Mouse (Mus musculus) myocyte (in vitro differentiated cells): Measurements from ENCODE around the gene Trp73. TPM values are rescaled to one million over a fixed set of nuclear protein-coding genes. Genes with fewer than 3 reads are reported as not detected.
A peak's percentile ranks its signal among the peaks of the same experiment; 100 is the strongest.

Experiments used
- H3K27me3 ChIP-seq: one replicate; pipeline ENCODE4 v1.6.1; 2011; ENCODE audit not compliant: control insufficient read depth, insufficient read depth, insufficient read length
- H3K36me3 ChIP-seq: one replicate; pipeline ENCODE4 v1.6.1; 2011; ENCODE audit not compliant: control insufficient read depth, insufficient read depth
- H3K4me2 ChIP-seq: one replicate; pipeline ENCODE4 v1.6.1; 2011; ENCODE audit warnings: low read depth, control low read depth
- H3K4me3 ChIP-seq: one replicate; pipeline ENCODE4 v1.5.1; 2011; ENCODE audit warnings: mild to moderate bottlenecking, control low read depth, moderate library complexity
- H3K79me2 ChIP-seq: one replicate; pipeline ENCODE4 v1.6.1; 2011; ENCODE audit not compliant: control insufficient read depth, insufficient read depth
- H3ac ChIP-seq: one replicate; pipeline ENCODE4 v1.6.1; 2011; ENCODE audit not compliant: control insufficient read depth, insufficient read length
- CEBPB ChIP-seq: IDR thresholded peaks from 2 replicates; pipeline ENCODE4 v1.6.1; 2011; ENCODE audit warnings: mild to moderate bottlenecking, moderate library complexity; ENCODE audit not compliant: poor library complexity, insufficient read depth, severe bottlenecking
- E2F4 ChIP-seq: IDR thresholded peaks from one replicate; pipeline ENCODE4 v1.6.1; 2011; ENCODE audit warnings: mild to moderate bottlenecking, control low read depth, moderate library complexity; ENCODE audit not compliant: insufficient read depth
- MAX ChIP-seq: IDR thresholded peaks from one replicate; pipeline ENCODE4 v1.6.1; 2011; ENCODE audit warnings: low read depth, mild to moderate bottlenecking, control low read depth
- MYOD1 ChIP-seq, 3 experiments: IDR thresholded peaks; one replicate each; pipeline ENCODE4 v1.6.1; 2011; ENCODE audit warnings: control low read depth in 2 of 3, low read depth in 2 of 3, mild to moderate bottlenecking in 2 of 3, moderate library complexity in 1 of 3; ENCODE audit not compliant: insufficient read length in 2 of 3, control insufficient read depth in 1 of 3
- MYOG ChIP-seq, 3 experiments: IDR thresholded peaks; one replicate each; pipeline ENCODE4 v1.6.1; 2011; ENCODE audit warnings: control low read depth in 2 of 3, low read depth in 2 of 3, mild to moderate bottlenecking in 2 of 3; ENCODE audit not compliant: insufficient read length in 2 of 3, control insufficient read depth in 1 of 3, insufficient read depth in 1 of 3
- POLR2A ChIP-seq: IDR thresholded peaks from one replicate; pipeline ENCODE4 v1.6.1; 2011; ENCODE audit warnings: low read depth, mild to moderate bottlenecking, control low read depth, moderate library complexity; ENCODE audit not compliant: insufficient read length
- POLR2AphosphoS2 ChIP-seq: IDR thresholded peaks from one replicate; pipeline ENCODE4 v1.6.1; 2011; ENCODE audit warnings: low read depth, control low read depth; ENCODE audit not compliant: insufficient read length
- REST ChIP-seq: IDR thresholded peaks from one replicate; pipeline ENCODE4 v1.6.1; 2011; ENCODE audit warnings: mild to moderate bottlenecking, control low read depth, moderate library complexity; ENCODE audit not compliant: insufficient read depth, insufficient read length
- SRF ChIP-seq: IDR thresholded peaks from one replicate; pipeline ENCODE4 v1.6.1; 2011; ENCODE audit warnings: low read depth; ENCODE audit not compliant: control insufficient read depth, insufficient read length
- TCF12 ChIP-seq: IDR thresholded peaks from one replicate; pipeline ENCODE4 v1.6.1; 2011; ENCODE audit warnings: mild to moderate bottlenecking, control low read depth; ENCODE audit not compliant: poor library complexity, insufficient read depth, severe bottlenecking
- TCF3 ChIP-seq: IDR thresholded peaks from one replicate; pipeline ENCODE4 v1.6.1; 2011; ENCODE audit warnings: low read depth, control low read depth; ENCODE audit not compliant: insufficient read length
- USF1 ChIP-seq: IDR thresholded peaks from one replicate; pipeline ENCODE4 v1.6.1; 2011; ENCODE audit warnings: low read depth, mild to moderate bottlenecking, control low read depth, moderate library complexity
- polyA plus RNA-seq: library from polyadenylated mRNA; unstranded; fragments of >200 nt; fragmentation: generic; extraction: Trizol; gene quantifications from one replicate; pipeline ENCODE4 v1.2.1, GENCODE M21; 2012; ENCODE audit warnings: missing spikeins

Trp73 gene
- polyA plus RNA-seq, 1 experiment: not detected

DNA sequence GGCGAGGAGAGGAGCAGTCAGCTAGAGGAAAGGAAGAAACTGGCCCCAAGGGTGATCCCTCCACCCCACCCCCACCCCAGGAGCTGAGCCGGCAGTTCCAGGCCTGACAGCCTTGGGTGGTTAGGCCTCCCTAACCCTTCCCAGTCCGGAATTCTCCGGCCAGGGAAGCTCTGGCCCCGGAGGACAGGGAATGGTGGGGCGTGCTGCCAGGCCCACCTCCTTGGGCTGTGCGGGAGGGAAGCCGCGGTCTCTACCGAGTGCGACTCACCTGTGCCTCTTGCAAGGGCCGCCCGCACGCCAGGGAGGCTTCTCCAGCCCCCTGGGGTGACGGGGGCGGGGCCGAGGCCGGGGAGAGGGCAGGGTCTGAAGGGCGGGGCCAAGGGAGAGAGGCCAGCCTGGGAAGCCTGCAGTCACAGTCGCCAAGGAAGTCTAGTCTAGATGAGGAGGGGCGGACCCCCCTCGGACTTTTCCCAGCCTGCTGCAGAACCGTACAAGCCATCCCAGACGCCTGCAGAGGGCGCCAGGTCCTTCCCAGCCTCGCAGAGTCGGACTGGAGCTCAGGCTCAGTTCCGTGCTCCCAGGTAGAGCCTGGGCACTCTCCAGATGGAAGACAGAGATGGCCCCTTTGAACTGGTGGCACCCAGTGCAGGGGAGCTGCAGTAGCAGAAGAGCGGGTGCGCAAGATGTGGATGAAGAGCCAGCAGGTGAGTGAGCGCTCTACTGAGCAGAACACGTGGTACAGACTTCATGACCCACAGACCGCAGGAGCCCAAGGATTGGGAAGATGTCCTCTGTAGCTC, 114.2 kb downstream of the Trp73 start, which contains the start of gene Smim1:
Smim1 (minus strand) TSS at position 590 of the 800 bp plus-strand sequence.
- peaks cover 27% of the 10 kb centered on the region for H3K27me3 ChIP-seq
- TF ChIP-seq TCF12: no peak
- no peak for TF ChIP-seq USF1
- H3K4me3 ChIP-seq: no peak within 1 kb of the TSS
- no peak within 1 kb of the TSS for H3ac ChIP-seq
- H3K79me2 ChIP-seq: no peaks in the 10 kb centered on the region
- H3K36me3 ChIP-seq: no peaks in the 10 kb centered on the region
- H3K4me2 ChIP-seq: peak within 1 kb of the TSS; percentile 48

DNA sequence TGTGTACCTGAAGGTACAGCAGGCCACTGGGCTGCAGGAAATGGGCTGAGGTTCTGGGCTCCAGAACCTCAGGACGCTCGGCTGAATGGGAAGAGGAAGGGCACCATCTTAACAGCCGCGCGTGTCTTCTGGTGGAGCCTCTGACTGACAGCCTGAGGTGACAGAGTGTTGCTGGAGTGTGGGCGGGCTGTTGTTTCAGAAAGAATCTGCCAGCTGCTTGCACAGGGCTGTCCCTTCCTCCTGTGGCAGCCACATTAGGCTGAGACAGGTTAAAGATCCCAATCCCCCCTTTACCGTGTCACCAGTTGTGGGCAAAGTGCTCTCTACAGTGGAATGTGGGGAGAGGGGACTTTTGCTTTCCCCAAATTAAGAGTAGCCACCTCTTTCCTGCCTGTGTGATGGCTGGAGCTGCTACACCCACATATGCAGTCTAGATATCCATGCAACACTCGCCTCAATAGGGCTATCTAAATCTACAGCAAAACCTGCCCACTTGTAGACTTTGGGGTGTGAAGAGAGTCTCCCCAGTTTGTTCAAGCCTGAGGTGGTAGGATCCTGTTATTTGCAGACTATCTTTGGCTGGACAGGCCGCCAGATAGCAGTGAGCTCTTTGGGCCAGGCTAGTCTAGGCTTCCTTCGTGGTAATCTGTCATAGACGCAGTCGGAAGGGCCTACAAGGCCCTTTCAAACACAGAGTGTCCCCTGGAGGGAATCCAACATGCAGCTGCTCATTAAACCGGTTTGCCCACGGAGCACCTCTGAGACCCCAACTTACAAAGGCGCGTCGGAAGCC, 115.1 kb downstream of the Trp73 start:
- H3K36me3 ChIP-seq: peaks cover 2% of the 10 kb centered on the region
- H3ac ChIP-seq: no peak overlapping the region
- H3K79me2 ChIP-seq: no peaks in the 10 kb centered on the region
- peaks cover 18% of the 10 kb centered on the region for H3K27me3 ChIP-seq
- peak overlapping the region; percentile 48 for H3K4me2 ChIP-seq
- TF ChIP-seq MAX: no peak
- TF ChIP-seq TCF12: no peak
- no peak for TF ChIP-seq CEBPB
- TF ChIP-seq MYOD1 (IDR thresholded peaks at IDR 0.05; ENCODE audit: control insufficient read depth in 1 of 3, insufficient read length in 2 of 3, low read depth in 2 of 3): peak in 1 of 3 experiments; percentile 31
- TF ChIP-seq SRF: no peak
- no peak overlapping the region for H3K4me3 ChIP-seq

DNA sequence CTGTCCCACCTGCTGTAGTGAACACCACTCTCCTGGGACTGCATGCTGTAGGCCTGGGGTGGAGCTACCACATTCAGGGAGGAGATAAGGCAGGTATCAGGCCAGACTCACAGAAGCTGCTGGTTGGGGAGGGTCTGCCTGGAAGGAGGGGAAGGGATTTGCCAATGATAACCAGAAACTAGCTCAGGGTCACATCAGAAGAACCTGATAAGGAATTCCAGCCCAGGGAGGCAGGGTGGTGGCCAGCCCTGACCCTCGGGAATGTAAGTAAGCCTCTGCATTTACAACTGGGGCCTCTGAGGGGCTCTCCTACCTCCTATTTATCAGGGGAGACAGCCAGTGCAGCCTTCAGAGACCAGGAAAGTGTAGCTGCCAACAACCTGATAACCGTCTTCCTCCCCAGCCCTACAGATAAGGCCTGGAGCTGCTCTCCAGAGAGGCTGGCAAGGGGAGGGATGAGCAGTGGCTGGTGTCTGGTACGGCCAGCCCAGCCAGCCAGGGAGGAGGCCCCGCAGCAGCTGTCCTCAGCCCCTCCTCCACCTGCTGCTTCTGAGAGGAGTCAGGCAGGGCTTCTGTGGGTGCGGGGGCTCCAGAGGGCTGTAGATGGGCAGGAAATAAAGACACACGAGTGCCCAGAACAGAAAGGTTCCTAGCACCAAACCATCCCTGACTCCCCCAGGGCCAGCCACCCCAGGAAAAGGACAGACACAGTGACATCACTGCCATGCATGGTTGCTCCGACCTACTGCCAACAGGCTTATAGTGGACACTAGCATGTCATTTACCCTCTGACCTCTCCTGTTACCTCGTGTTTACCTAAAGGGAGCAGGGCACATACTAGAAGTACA, 116.0 kb downstream of the Trp73 start:
- Histone ChIP-seq H3K79me2 (no peaks in the 10 kb centered on the region), H3K27me3 (peaks cover 14% of the 10 kb centered on the region), H3ac (no peak overlapping the region), H3K36me3 (peaks cover 8% of the 10 kb centered on the region), H3K4me3 (no peak overlapping the region), H3K4me2 (peak overlapping the region; percentile 24)
- TF ChIP-seq CEBPB (no peak), MYOG (IDR thresholded peaks at IDR 0.05; ENCODE audit: control insufficient read depth in 1 of 3, insufficient read depth in 1 of 3, insufficient read length in 2 of 3, low read depth in 2 of 3) (peak in 2 of 3 experiments; percentile 51 to 82), MYOD1 (IDR thresholded peaks at IDR 0.05; ENCODE audit: control insufficient read depth in 1 of 3, insufficient read length in 2 of 3, low read depth in 2 of 3) (peak in 1 of 3 experiments; percentile 78)

GRCm38 (mm10) chr4:154022844-154023243, 117.2 kb downstream of the Trp73 start:
- no peaks in the 10 kb centered on the region for H3K79me2 ChIP-seq
- no peak overlapping the region for H3K4me3 ChIP-seq
- no peak overlapping the region for H3ac ChIP-seq
- TF ChIP-seq POLR2AphosphoS2 (peak; percentile 33), USF1 (no peak)
- H3K27me3 ChIP-seq: peaks cover 13% of the 10 kb centered on the region
- H3K4me2 ChIP-seq: no peak overlapping the region
- H3K36me3 ChIP-seq: peaks cover 14% of the 10 kb centered on the region

DNA sequence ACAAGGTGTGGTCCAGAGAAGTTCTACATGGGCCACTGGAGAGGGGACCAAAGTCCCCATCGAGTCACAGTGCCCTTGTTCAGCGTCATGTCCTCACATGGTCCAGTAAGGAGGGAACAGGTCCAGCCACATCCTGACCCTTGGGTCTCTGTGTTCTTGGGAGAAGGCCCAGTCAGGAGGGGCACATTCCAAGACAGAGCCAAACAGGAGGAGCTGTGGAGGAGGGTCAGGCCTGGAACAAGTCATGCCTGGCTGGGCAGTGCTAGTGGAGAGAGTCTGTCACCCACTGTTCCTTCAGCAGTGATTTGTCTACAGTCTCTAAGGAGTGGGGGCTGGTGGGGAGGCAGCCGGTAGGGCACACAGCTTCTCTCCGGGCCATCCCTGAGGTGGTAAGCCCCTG, 117.6 kb downstream of the Trp73 start:
- Histone ChIP-seq H3K79me2 (no peaks in the 10 kb centered on the region), H3K4me2 (no peak overlapping the region), H3K4me3 (no peak overlapping the region), H3K27me3 (peaks cover 8% of the 10 kb centered on the region), H3K36me3 (peaks cover 14% of the 10 kb centered on the region), H3ac (no peak overlapping the region)
- no peak for TF ChIP-seq TCF12
- TF ChIP-seq USF1: no peak
- peak; percentile 51 for TF ChIP-seq POLR2AphosphoS2

GRCm38 (mm10) chr4:154021432-154021831, 118.6 kb downstream of the Trp73 start:
- Histone ChIP-seq H3K36me3 (peaks cover 14% of the 10 kb centered on the region), H3K4me2 (no peak overlapping the region), H3K79me2 (no peaks in the 10 kb centered on the region), H3K27me3 (no peaks in the 10 kb centered on the region), H3K4me3 (no peak overlapping the region), H3ac (no peak overlapping the region)
- no peak for TF ChIP-seq USF1
- TF ChIP-seq E2F4: no peak
- TF ChIP-seq MYOG (IDR thresholded peaks at IDR 0.05; ENCODE audit: control insufficient read depth in 1 of 3, insufficient read depth in 1 of 3, insufficient read length in 2 of 3, low read depth in 2 of 3): no peak
- no peak for TF ChIP-seq TCF3
- no peak for TF ChIP-seq POLR2AphosphoS2
- no peak for TF ChIP-seq MYOD1 (IDR thresholded peaks at IDR 0.05; ENCODE audit: control insufficient read depth in 1 of 3, insufficient read length in 2 of 3, low read depth in 2 of 3)
- TF ChIP-seq POLR2A: no peak
- TF ChIP-seq REST: no peak
- no peak for TF ChIP-seq MAX
- no peak for TF ChIP-seq CEBPB
- no peak for TF ChIP-seq SRF
- no peak for TF ChIP-seq TCF12
